Mouse (Mus musculus) cerebellum, adult 11-12 months (tissue): ENCODE results near the gene Ctss.
A peak's percentile ranks its signal among the peaks of the same experiment; 100 is the strongest.

Experiments
- DNase-seq: peaks from one replicate; pipeline ENCODE4 v3.0.0; 2022

Gene Ctss

GRCm38 (mm10) chr3:95526622-95527211 is at the start of gene Ctss:
Ctss (plus strand) TSS chr3:95526786.
- DNase-seq = no peak

- DNase-seq = no peak
Measured at GRCm38 (mm10) chr3:95478966-95479365, 47.6 kb upstream of the Ctss start.

GRCm38 (mm10) chr3:95486421-95486820 is 40.2 kb upstream of the Ctss start:
- DNase-seq = no peak

- DNase-seq = no peak
Measured at GRCm38 (mm10) chr3:95488679-95489078, 37.9 kb upstream of the Ctss start.

- DNase-seq = no peak
Measured at GRCm38 (mm10) chr3:95490238-95490637, 36.3 kb upstream of the Ctss start.

- peak; percentile 44 for DNase-seq
Measured at GRCm38 (mm10) chr3:95494342-95494741, 32.2 kb upstream of the Ctss start.

- DNase-seq = no peak
Measured at GRCm38 (mm10) chr3:95498229-95498628, 28.4 kb upstream of the Ctss start.

GRCm38 (mm10) chr3:95499024-95499423 is 27.6 kb upstream of the Ctss start, which contains the start of gene Ctsk:
Ctsk (plus strand) TSS chr3:95499256.
- no peak for DNase-seq

GRCm38 (mm10) chr3:95499496-95500140 is 27.0 kb upstream of the Ctss start:
- no peak for DNase-seq

- no peak for DNase-seq
Measured at GRCm38 (mm10) chr3:95502312-95502711, 24.3 kb upstream of the Ctss start.

GRCm38 (mm10) chr3:95509348-95509747 is 17.2 kb upstream of the Ctss start:
- DNase-seq = peak; percentile 73

GRCm38 (mm10) chr3:95511611-95512180 is 14.9 kb upstream of the Ctss start:
- no peak for DNase-seq

GRCm38 (mm10) chr3:95516614-95517041 is 10.0 kb upstream of the Ctss start:
- DNase-seq = no peak

GRCm38 (mm10) chr3:95517493-95517898 is 9.1 kb upstream of the Ctss start:
- peak; percentile 47 for DNase-seq

GRCm38 (mm10) chr3:95518891-95519290 is 7.7 kb upstream of the Ctss start:
- DNase-seq = no peak

GRCm38 (mm10) chr3:95519315-95519714 is 7.3 kb upstream of the Ctss start:
- DNase-seq = no peak

- no peak for DNase-seq
Measured at GRCm38 (mm10) chr3:95520100-95520499, 6.5 kb upstream of the Ctss start.

GRCm38 (mm10) chr3:95521168-95521567 is 5.4 kb upstream of the Ctss start:
- no peak for DNase-seq

- DNase-seq = no peak
Measured at GRCm38 (mm10) chr3:95523662-95524061, 2.9 kb upstream of the Ctss start.

- DNase-seq = no peak
Measured at GRCm38 (mm10) chr3:95524673-95525072, 1.9 kb upstream of the Ctss start.

GRCm38 (mm10) chr3:95526111-95526510 is 475 bp upstream of the Ctss start:
- DNase-seq = no peak

GRCm38 (mm10) chr3:95529814-95530213 is 3.2 kb downstream of the Ctss start:
- DNase-seq = no peak

GRCm38 (mm10) chr3:95531025-95531424 is 4.4 kb downstream of the Ctss start:
- no peak for DNase-seq

- DNase-seq = no peak
Measured at GRCm38 (mm10) chr3:95533364-95533763, 6.8 kb downstream of the Ctss start.
